Mouse (Mus musculus): ENCODE measurements around the gene Cd300lb.

DNA sequence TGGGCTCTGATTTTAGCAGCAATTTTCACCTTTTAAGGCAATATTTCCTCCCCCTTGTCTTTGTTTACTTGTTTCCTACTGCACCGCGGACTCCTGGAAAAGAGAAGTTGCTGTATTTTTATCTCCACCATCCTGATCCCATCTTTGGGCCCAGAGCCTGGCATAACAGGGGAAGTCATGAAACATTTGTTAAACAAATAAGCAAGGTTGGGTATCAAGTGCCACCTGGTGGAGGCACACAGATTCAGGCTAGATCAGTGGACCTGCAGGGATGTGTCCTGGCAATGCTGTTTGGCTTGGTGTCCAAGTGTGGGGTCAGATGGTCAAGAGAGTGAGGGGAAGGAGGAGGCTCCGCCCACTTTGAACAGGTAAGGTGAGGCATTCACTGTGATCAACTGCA, 57.0 kb downstream of the Cd300lb start:
- TF ChIP-seq CTCF (IDR thresholded peaks at IDR 0.05; ENCODE audit: insufficient read depth, low read length) (peak; percentile 65; the same call in 1 of the 2 replicates), POLR2A (IDR thresholded peaks at IDR 0.05; ENCODE audit: borderline replicate concordance, extremely low read depth, low read depth, low read length) (no peak)
